Mouse (Mus musculus): ENCODE results near the gene Pdxk. TPM values are rescaled to one million over a fixed set of nuclear protein-coding genes. Genes with fewer than 3 reads are reported as not detected.
A peak's percentile ranks its signal among the peaks of the same experiment; 100 is the strongest.
"Not testable (repeated sequence)": the region's sequence is repeated elsewhere in the genome, so short reads cannot be mapped to it uniquely, and the experiment has no call there.

Gene Pdxk
- polyA plus RNA-seq (2014; fragmentation: Nextera tagmentation; extraction: Ambion mirVana): 10.2 and 12.0 TPM in 2 replicates

GRCm38 (mm10) chr10:78464792-78465207, at the start of gene Pdxk:
Gene Pdxk (minus strand): TSS chr10:78464975.
- Histone ChIP-seq H3K4me2 (ENCODE audit: low read length) (peak within 1 kb of the TSS; percentile 98), H3K27ac (ENCODE audit: low read depth) (peak within 1 kb of the TSS; percentile 38; the same call in 1 of the 2 replicates), H3K9ac (ENCODE audit: low read length) (peak within 1 kb of the TSS; percentile 56), H3K27me3 (replicated peaks; ENCODE audit: control insufficient read depth, insufficient read depth, low read length) (no peaks in the 10 kb centered on the region), H3K4me1 (replicated peaks; ENCODE audit: control insufficient read depth, insufficient read depth, low read length) (peaks cover 12% of the 10 kb centered on the region), H3K36me3 (ENCODE audit: control insufficient read depth, insufficient read depth, low read length) (no peaks in the 10 kb centered on the region), H3K4me3 (ENCODE audit: low read depth, low read length) (peak within 1 kb of the TSS; percentile 57), H3K9me3 (ENCODE audit: control insufficient read depth, low read length) (no peaks in the 10 kb centered on the region)
- peak; percentile 88 for DNase-seq (ENCODE audit: low spot score)
- peak; percentile 92 for ATAC-seq (replicated peaks; ENCODE audit: low FRiP score, low TSS enrichment, low read depth)
- under 1% methylated on average over 34 of the region's 35 CpGs for WGBS

GRCm38 (mm10) chr10:78502986-78503733, 38.4 kb upstream of the Pdxk start:
- no peak overlapping the region for H3K27ac ChIP-seq (ENCODE audit: low read depth)
- no peaks in the 10 kb centered on the region for H3K36me3 ChIP-seq (ENCODE audit: control insufficient read depth, insufficient read depth, low read length)
- no peak for DNase-seq (ENCODE audit: low spot score)
- no peak overlapping the region for H3K4me3 ChIP-seq (ENCODE audit: low read depth, low read length)
- no peaks in the 10 kb centered on the region for H3K9me3 ChIP-seq (ENCODE audit: control insufficient read depth, low read length)
- no peak for ATAC-seq (replicated peaks; ENCODE audit: low FRiP score, low TSS enrichment, low read depth)
- 81% methylated on average over 6 of the region's 6 CpGs for WGBS
- H3K9ac ChIP-seq (ENCODE audit: low read length): no peak overlapping the region
- H3K4me2 ChIP-seq (ENCODE audit: low read length): no peak overlapping the region
- no peaks in the 10 kb centered on the region for H3K4me1 ChIP-seq (replicated peaks; ENCODE audit: control insufficient read depth, insufficient read depth, low read length)
- H3K27me3 ChIP-seq (replicated peaks; ENCODE audit: control insufficient read depth, insufficient read depth, low read length): no peaks in the 10 kb centered on the region

GRCm38 (mm10) chr10:78487431-78488086, 22.8 kb upstream of the Pdxk start:
- 8% methylated on average over 26 of the region's 26 CpGs for WGBS
- peak; percentile 78 for ATAC-seq (replicated peaks; ENCODE audit: low FRiP score, low TSS enrichment, low read depth)
- H3K4me3 ChIP-seq (ENCODE audit: low read depth, low read length): peak overlapping the region; percentile 12; the same call in 1 of the 2 replicates
- H3K27ac ChIP-seq (ENCODE audit: low read depth): no peak overlapping the region
- no peaks in the 10 kb centered on the region for H3K36me3 ChIP-seq (ENCODE audit: control insufficient read depth, insufficient read depth, low read length)
- H3K9ac ChIP-seq (ENCODE audit: low read length): no peak overlapping the region
- no peaks in the 10 kb centered on the region for H3K9me3 ChIP-seq (ENCODE audit: control insufficient read depth, low read length)
- H3K4me1 ChIP-seq (replicated peaks; ENCODE audit: control insufficient read depth, insufficient read depth, low read length): no peaks in the 10 kb centered on the region
- no peaks in the 10 kb centered on the region; the same call in 1 of the 2 replicates for H3K27me3 ChIP-seq (replicated peaks; ENCODE audit: control insufficient read depth, insufficient read depth, low read length)
- peak; percentile 89 for DNase-seq (ENCODE audit: low spot score)
- peak overlapping the region; percentile 41 for H3K4me2 ChIP-seq (ENCODE audit: low read length)

- H3K9me3 ChIP-seq (ENCODE audit: control insufficient read depth, low read length): no peaks in the 10 kb centered on the region
- no peaks in the 10 kb centered on the region for H3K4me1 ChIP-seq (replicated peaks; ENCODE audit: control insufficient read depth, insufficient read depth, low read length)
- no peak overlapping the region for H3K4me2 ChIP-seq (ENCODE audit: low read length)
- H3K9ac ChIP-seq (ENCODE audit: low read length): no peak overlapping the region
- WGBS: 73% methylated on average over 5 of the region's 5 CpGs
- DNase-seq (ENCODE audit: low spot score) (no peak), ATAC-seq (replicated peaks; ENCODE audit: low FRiP score, low TSS enrichment, low read depth) (no peak)
- H3K36me3 ChIP-seq (ENCODE audit: control insufficient read depth, insufficient read depth, low read length): no peaks in the 10 kb centered on the region
- no peak overlapping the region for H3K27ac ChIP-seq (ENCODE audit: low read depth)
- no peaks in the 10 kb centered on the region; the same call in 1 of the 2 replicates for H3K27me3 ChIP-seq (replicated peaks; ENCODE audit: control insufficient read depth, insufficient read depth, low read length)
- no peak overlapping the region for H3K4me3 ChIP-seq (ENCODE audit: low read depth, low read length)
These were observed 22.1 kb upstream of the Pdxk start for GRCm38 (mm10) chr10:78486871-78487270.

GRCm38 (mm10) chr10:78485369-78485768, 20.6 kb upstream of the Pdxk start:
- 58% methylated on average over 2 of the region's 2 CpGs for WGBS
- H3K9me3 ChIP-seq (ENCODE audit: control insufficient read depth, low read length); H3K36me3 ChIP-seq (ENCODE audit: control insufficient read depth, insufficient read depth, low read length); DNase-seq (ENCODE audit: low spot score); H3K27ac ChIP-seq (ENCODE audit: low read depth); H3K9ac ChIP-seq (ENCODE audit: low read length); H3K27me3 ChIP-seq (replicated peaks; ENCODE audit: control insufficient read depth, insufficient read depth, low read length); H3K4me1 ChIP-seq (replicated peaks; ENCODE audit: control insufficient read depth, insufficient read depth, low read length); H3K4me2 ChIP-seq (ENCODE audit: low read length); ATAC-seq (replicated peaks; ENCODE audit: low FRiP score, low TSS enrichment, low read depth); H3K4me3 ChIP-seq (ENCODE audit: low read depth, low read length): not testable (repeated sequence)

- WGBS: 1% methylated on average over 35 of the region's 35 CpGs
- H3K4me3 ChIP-seq (ENCODE audit: low read depth, low read length): peak overlapping the region; percentile 48
- H3K9me3 ChIP-seq (ENCODE audit: control insufficient read depth, low read length): no peaks in the 10 kb centered on the region
- H3K4me1 ChIP-seq (replicated peaks; ENCODE audit: control insufficient read depth, insufficient read depth, low read length): 0 out of 2 replicates have a peak, but pooled peaks cover 4% of the 10 kb centered on the region
- ATAC-seq (replicated peaks; ENCODE audit: low FRiP score, low TSS enrichment, low read depth): peak; percentile 94
- H3K4me2 ChIP-seq (ENCODE audit: low read length): peak overlapping the region; percentile 94
- peak overlapping the region; percentile 43 for H3K9ac ChIP-seq (ENCODE audit: low read length)
- no peaks in the 10 kb centered on the region for H3K36me3 ChIP-seq (ENCODE audit: control insufficient read depth, insufficient read depth, low read length)
- DNase-seq (ENCODE audit: low spot score): peak; percentile 87
- H3K27me3 ChIP-seq (replicated peaks; ENCODE audit: control insufficient read depth, insufficient read depth, low read length): no peaks in the 10 kb centered on the region; the same call in 1 of the 2 replicates
- H3K27ac ChIP-seq (ENCODE audit: low read depth): no peak overlapping the region
These were observed 17.2 kb upstream of the Pdxk start for GRCm38 (mm10) chr10:78481928-78482499.

GRCm38 (mm10) chr10:78480954-78481927, 16.5 kb upstream of the Pdxk start:
- H3K27ac ChIP-seq (ENCODE audit: low read depth): no peak overlapping the region
- no peaks in the 10 kb centered on the region for H3K9me3 ChIP-seq (ENCODE audit: control insufficient read depth, low read length)
- H3K9ac ChIP-seq (ENCODE audit: low read length): peak overlapping the region; percentile 43
- H3K4me3 ChIP-seq (ENCODE audit: low read depth, low read length): peak overlapping the region; percentile 48
- H3K27me3 ChIP-seq (replicated peaks; ENCODE audit: control insufficient read depth, insufficient read depth, low read length): no peaks in the 10 kb centered on the region; the same call in 1 of the 2 replicates
- H3K36me3 ChIP-seq (ENCODE audit: control insufficient read depth, insufficient read depth, low read length): no peaks in the 10 kb centered on the region
- ATAC-seq (replicated peaks; ENCODE audit: low FRiP score, low TSS enrichment, low read depth): no peak; the same call in 1 of the 2 replicates
- 0 out of 2 replicates have a peak, but pooled peaks cover 4% of the 10 kb centered on the region for H3K4me1 ChIP-seq (replicated peaks; ENCODE audit: control insufficient read depth, insufficient read depth, low read length)
- 36% methylated on average over 21 of the region's 21 CpGs for WGBS
- DNase-seq (ENCODE audit: low spot score): no peak
- H3K4me2 ChIP-seq (ENCODE audit: low read length): peak overlapping the region; percentile 94

- Histone ChIP-seq H3K4me2 (ENCODE audit: low read length) (no peak overlapping the region), H3K4me1 (replicated peaks; ENCODE audit: control insufficient read depth, insufficient read depth, low read length) (0 out of 2 replicates have a peak, but pooled peaks cover 4% of the 10 kb centered on the region), H3K27ac (ENCODE audit: low read depth) (no peak overlapping the region), H3K9ac (ENCODE audit: low read length) (no peak overlapping the region), H3K4me3 (ENCODE audit: low read depth, low read length) (no peak overlapping the region), H3K36me3 (ENCODE audit: control insufficient read depth, insufficient read depth, low read length) (no peaks in the 10 kb centered on the region), H3K27me3 (replicated peaks; ENCODE audit: control insufficient read depth, insufficient read depth, low read length) (no peaks in the 10 kb centered on the region), H3K9me3 (ENCODE audit: control insufficient read depth, low read length) (no peaks in the 10 kb centered on the region)
- DNase-seq (ENCODE audit: low spot score): no peak
- no peak for ATAC-seq (replicated peaks; ENCODE audit: low FRiP score, low TSS enrichment, low read depth)
- 76% methylated on average over 4 of the region's 4 CpGs for WGBS
These were observed 12.0 kb upstream of the Pdxk start for GRCm38 (mm10) chr10:78476821-78477220.
